Mouse (Mus musculus) left cerebral cortex, postnatal 25 days (tissue): ENCODE data around the gene Ndufc2. TPM values are rescaled to one million over a fixed set of nuclear protein-coding genes. Genes with fewer than 3 reads are reported as not detected.
"Not testable (repeated sequence)": the region's sequence is repeated elsewhere in the genome, so short reads cannot be mapped to it uniquely, and the experiment has no call there.

Experiments used
- DNase-seq, 2 experiments: peaks; one replicate each; pipeline ENCODE4 v3.0.0; 2022; ENCODE audit warnings: low spot score in 2 of 2, mixed read lengths in 1 of 2
- intact Hi-C: fragments of 180-260 bp; cut with DNase I; formaldehyde crosslinking; loops from one replicate; pipeline ENCODE4 v1.15.1; 2025
- total RNA-seq, 2 experiments: library from RNA; stranded (reverse); gene quantifications; 2 replicates each; pipeline ENCODE4 v1.2.3; 2021

Ndufc2 gene
- total RNA-seq, 2 experiments from 2014 or later = 228 to 241 TPM

DNA sequence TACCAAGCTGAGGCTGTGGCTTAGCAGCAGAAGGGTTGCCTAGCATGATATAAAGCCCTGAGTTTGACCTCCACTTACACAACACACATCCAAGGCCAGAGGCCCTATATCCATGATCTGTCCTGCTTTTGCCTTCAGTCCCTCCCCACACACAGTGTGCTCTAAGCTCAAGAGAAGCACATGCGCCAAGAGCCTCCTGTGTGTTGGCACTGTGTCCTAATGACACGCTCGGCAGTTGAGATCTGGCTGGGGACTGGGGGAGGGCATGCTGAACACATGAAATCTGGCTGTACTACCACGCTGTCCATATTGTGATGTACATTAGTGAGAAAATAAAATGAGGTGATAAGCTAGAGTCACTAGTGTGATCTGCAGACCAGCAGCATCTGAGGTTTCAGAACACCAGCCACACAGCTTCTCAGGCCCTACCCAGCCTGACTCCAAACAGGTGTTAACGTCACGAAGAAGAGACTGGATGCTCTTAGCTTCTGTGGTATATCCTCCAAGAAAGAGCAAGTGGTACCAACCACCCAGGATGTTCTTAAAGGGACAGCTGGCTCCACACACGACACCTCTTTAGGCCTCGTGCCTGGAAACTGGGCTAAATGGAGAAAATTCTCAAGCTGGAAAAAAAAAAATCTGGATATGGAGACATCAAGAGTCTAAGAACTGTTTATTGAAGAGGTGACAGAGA is 21.3 kb downstream of the Ndufc2 start:
- intact Hi-C loops = no loop called here
- no peak for DNase-seq

DNA sequence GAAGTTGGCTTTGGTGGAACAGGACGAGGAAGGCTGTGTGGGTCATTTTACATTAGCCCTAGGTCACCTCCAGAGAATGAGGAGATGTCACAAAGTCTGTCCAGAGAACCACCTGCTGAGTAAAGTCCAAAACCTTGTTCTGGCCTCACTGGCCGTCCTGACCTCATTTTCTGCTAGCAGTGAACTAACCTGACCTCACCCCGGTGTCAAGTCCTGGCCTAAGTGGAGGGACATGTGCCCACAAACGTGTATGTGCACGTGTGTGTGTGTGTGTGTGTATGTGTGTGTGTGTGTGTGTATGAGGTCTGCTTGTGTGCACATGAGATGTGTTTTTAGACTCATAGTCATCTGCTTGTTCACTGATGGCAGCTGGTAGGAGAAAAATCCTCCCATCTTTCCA is 24.0 kb downstream of the Ndufc2 start:
- no peak for DNase-seq
- intact Hi-C loops = loop anchor here (2.0 kb wide), 1 partner anchor 57 kb away; the partner anchor contains the start of gene Ints4

- intact Hi-C loops = loop anchor here (1.0 to 5.0 kb wide), 3 partner anchors 56 to 258 kb away; partner anchors contain the start of genes Aamdc, Ints4 and Rsf1
Measured at GRCm38 (mm10) chr7:97424621-97425245, 24.9 kb downstream of the Ndufc2 start.

GRCm38 (mm10) chr7:97426566-97426965 is 26.8 kb downstream of the Ndufc2 start:
- DNase-seq = peak in 1 of 2 experiments; percentile 42
- intact Hi-C loops = loop anchor here (5.0 kb wide), 1 partner anchor 256 kb away; no protein-coding TSS in a partner anchor

More at GRCm38 (mm10) chr7:97424621-97425245, 24.9 kb downstream of the Ndufc2 start:
- DNase-seq = peak; percentile 83 to 88

- DNase-seq = no peak
- intact Hi-C loops = loop anchor here (5.0 kb wide), 1 partner anchor 255 kb away; no protein-coding TSS in a partner anchor
Measured at GRCm38 (mm10) chr7:97427296-97427695, 27.5 kb downstream of the Ndufc2 start.

DNA sequence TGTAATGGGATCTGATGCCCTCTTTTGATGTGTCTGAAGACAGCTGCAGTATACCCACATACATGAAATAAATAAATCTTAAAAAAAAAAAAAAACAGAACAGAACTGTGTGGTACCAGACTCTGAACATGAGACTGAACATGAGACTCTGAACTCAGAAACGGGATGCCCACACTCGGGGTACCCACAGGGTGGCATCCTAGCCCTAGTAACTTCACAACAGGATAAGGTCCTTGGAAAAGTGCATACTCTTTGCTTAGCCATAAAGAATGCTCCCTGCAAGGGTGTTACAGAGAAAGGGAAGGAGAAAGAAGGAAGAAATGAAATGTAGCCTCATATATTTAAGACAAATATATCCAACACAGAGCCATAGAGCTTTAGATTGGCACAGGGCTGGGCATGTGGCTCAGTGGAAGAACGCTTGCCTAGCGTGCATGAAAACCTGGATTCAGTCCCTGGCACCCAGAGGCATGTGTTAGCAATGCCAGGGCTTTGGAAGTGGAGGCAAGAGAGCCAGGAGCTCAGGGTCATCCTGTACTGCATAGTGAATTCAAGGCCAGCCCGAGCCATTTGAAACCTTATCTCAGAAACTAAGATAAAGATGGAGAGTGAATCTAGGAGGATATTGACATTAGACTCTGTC is 28.1 kb downstream of the Ndufc2 start:
- peak in 1 of 2 experiments; percentile 25 for DNase-seq
- intact Hi-C loops = loop anchor here (5.0 kb wide), 1 partner anchor 254 kb away; no protein-coding TSS in a partner anchor

- DNase-seq = no peak
- intact Hi-C loops = loop anchor here (5.0 kb wide), 1 partner anchor 253 kb away; no protein-coding TSS in a partner anchor
Measured at GRCm38 (mm10) chr7:97429705-97430104, 29.9 kb downstream of the Ndufc2 start.

- intact Hi-C loops, DNase-seq: not testable (repeated sequence)
Measured at GRCm38 (mm10) chr7:97433517-97433916, 33.7 kb downstream of the Ndufc2 start.

DNA sequence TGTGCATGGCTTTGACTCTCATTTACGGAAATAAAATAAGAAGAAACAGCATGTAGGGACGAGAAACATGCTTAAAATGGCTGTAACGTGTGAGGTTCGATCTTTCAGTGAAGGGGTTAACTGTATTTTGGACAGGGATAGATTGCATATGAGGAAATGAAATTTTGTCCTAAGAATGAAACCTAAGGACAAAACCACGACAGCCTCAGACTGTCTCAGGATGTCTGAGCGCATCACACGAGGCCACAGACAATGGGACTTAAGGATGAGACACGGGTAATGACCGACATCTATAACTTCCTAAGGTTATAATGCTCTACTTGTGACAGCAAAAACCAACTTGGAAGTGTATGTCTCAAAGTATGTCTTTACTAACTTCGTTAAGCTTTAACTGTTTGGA is 34.7 kb downstream of the Ndufc2 start:
- no peak for DNase-seq
- intact Hi-C loops = no loop called here

- intact Hi-C loops = no loop called here
Measured at GRCm38 (mm10) chr7:97438986-97439385, 39.2 kb downstream of the Ndufc2 start.

DNA sequence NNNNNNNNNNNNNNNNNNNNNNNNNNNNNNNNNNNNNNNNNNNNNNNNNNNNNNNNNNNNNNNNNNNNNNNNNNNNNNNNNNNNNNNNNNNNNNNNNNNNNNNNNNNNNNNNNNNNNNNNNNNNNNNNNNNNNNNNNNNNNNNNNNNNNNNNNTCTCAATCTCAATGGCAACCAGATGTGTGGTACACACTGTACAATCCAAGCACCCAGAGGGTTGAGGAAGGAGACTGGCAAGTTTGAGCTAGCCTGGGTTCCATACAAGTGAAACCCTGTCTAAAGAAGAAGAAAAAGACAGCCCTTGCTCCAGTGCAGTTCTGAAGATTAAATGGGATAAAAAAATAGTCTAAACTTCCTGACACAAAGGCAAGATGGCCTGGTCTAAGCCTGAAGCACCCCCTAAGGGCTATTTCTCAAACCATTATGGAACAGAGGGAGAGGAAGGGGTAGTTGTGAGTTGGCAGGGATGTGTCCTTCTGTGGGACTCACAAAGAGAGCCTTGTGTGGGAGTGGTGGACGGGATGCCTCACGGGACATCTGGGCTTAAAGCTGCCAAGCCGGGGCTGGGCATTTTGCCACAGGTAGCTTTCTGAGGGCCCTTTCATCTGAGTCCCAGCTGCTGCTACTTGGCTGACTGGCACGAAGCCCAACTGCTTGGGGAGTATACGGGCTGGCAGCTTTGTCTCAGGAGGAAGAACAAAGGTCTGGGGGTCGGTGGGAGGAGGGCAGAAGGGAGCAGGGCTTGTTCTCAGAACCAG is 46.5 kb downstream of the Ndufc2 start:
- DNase-seq = peak; percentile 87 to 94
- intact Hi-C loops = no loop called here

More at GRCm38 (mm10) chr7:97438986-97439385, 39.2 kb downstream of the Ndufc2 start:
- DNase-seq = no peak

GRCm38 (mm10) chr7:97447050-97447531 is 47.3 kb downstream of the Ndufc2 start:
- peak in 1 of 2 experiments; percentile 49 for DNase-seq
- intact Hi-C loops = no loop called here

DNA sequence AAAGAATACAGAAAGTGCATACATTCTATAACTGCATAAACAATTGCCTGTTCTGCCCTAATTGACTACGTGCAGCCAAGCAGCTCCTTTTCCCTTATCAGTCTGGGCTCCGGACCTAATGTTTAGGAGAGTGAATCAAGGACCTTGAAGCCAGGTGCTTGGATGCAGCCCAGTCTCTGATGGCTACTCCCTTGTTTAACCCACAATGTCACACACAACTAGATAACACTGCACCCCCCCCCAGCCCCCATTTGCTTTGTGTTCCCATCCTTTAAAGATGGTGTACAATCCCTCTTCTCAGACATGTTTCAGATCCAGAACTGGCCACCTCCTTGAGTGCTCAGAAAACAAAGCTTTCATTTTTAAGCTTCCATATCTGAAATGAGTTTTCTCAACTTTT is 51.2 kb downstream of the Ndufc2 start, which contains the start of gene Kctd14:
Gene Kctd14, plus strand, starts transcription at position 301 of the 400 bp plus-strand sequence.
- intact Hi-C loops, DNase-seq: not testable (repeated sequence)

DNA sequence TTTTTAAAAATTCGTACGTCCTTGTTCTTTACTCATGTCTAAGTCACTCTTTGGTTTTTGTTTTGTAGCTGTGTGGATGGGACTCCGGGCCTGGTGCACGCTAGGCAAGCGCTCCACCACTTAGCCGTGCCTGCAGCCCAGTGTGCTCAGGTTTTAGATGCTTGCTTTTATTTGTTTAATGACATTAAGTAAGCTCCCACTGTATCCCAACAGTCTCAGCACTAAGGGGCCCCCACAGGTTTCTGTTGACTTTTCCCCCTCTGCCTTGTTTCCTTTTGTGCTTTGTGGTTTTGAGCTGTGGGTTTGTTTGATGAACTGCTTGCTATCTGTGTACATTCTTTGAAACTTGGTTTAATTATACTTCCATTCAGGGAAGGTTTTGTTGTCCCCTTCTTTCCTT is 52.4 kb downstream of the Ndufc2 start:
- intact Hi-C loops = no loop called here
- no peak for DNase-seq

DNA sequence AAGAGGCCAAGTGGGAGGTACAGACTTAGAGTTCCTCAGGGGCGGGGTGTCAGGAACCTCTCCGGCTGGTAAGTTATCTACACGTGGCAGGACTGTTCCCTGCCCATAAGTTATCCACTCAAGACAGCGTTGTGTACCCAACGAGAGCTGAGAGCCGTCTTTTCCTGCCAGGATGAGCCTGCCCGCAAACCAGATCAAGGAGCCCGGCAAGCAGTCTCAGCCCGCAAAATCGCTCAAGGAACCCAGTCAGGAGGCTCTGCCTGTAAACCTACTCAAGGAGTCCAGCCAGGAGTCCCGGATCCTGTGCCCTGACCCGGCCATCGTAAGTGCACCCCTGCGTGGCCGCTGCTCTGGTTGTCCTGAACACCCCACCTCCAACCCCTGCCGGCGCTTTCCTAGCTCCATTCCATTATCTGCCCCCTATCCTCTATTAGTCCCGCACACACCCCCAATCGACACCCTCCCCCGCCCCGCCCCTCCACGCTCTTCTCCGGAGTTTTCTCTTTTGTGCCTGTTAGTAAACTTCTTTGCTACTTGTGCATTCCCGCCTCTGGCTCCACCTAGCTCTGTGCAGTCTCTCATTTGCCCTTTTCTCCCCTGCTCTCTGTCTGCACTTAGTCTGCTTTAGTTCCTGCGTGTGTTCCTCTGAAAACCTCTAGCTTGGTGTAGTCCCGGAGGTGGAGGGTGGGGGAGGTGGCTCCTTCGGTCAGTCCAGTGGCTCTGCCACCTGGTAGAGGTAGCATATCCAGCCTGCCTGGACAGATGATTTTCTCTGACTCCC is 53.5 kb downstream of the Ndufc2 start:
- intact Hi-C loops = no loop called here
- DNase-seq = no peak

DNA sequence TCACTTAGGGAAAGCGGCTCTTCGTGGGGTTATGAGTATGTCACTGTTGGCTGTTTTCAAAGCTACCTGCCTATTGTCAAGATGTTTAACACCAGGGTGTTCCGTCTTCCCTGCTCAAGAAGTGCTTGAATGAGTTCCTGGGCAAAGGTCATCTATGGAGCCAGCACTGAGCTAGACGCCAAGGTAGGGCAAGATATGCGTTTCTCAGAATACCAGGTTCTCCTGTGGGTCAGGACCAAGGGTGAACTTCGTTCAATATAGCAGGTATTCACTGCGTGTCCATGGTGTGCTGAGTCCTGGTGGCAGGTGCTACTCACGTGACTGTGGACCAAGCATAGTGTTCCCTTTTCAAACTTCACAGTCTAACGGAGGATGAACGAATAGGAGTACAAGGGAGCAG is 55.0 kb downstream of the Ndufc2 start:
- intact Hi-C loops = no loop called here
- DNase-seq = no peak

GRCm38 (mm10) chr7:97455577-97455976 is 55.8 kb downstream of the Ndufc2 start:
- no peak for DNase-seq
- intact Hi-C loops = no loop called here
